Mouse (Mus musculus): ENCODE data around the gene Vwa5b2. TPM values are rescaled to one million over a fixed set of nuclear protein-coding genes. Genes with fewer than 3 reads are reported as not detected.

The Vwa5b2 gene
- polyA plus RNA-seq, 1 experiment, result 0.04 TPM

DNA sequence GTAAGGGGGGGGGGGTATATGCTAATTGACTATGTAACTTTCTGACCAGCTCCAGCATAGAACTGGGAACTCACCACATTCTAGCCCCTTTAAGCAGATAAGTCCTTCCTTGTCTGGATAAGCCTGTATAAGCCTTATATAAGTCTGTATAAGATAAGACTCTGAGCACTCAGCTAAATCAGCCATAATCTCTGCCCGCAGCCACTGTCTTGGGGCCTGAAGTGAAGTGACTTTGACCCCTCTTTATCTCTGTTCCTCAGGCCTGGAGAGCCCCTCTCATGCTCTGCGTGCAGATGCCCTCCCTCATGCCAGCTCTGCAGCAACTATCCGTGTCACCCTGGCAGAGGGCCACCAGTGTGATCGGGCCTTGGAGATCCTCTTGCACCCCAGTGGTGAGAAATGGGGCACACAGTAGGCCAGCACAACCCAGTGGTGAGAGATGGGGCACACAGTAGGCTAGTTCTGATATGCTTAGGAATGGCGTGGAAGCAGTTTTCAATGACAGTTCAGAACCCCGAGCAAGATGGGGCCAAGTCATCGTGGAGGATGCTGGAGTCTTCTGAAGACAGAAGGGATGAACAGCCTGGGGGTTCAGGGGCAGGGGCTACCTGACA lies 5.9 kb downstream of the Vwa5b2 start:
- TF ChIP-seq MYOG (IDR thresholded peaks at IDR 0.05; ENCODE audit: control insufficient read depth in 1 of 3, insufficient read depth in 1 of 3, insufficient read length in 2 of 3, low read depth in 2 of 3) (no peak), MAX (IDR thresholded peaks at IDR 0.05; ENCODE audit: low read depth) (no peak), REST (IDR thresholded peaks at IDR 0.05; ENCODE audit: insufficient read depth, insufficient read length) (no peak), POLR2AphosphoS2 (IDR thresholded peaks at IDR 0.05; ENCODE audit: insufficient read length, low read depth) (no peak), MYOD1 (IDR thresholded peaks at IDR 0.05; ENCODE audit: control insufficient read depth in 1 of 3, insufficient read length in 2 of 3, low read depth in 2 of 3) (no peak), E2F4 (IDR thresholded peaks at IDR 0.05; ENCODE audit: insufficient read depth) (no peak), TCF3 (IDR thresholded peaks at IDR 0.05; ENCODE audit: insufficient read length, low read depth) (no peak), USF1 (IDR thresholded peaks at IDR 0.05; ENCODE audit: low read depth) (no peak), TCF12 (IDR thresholded peaks at IDR 0.05; ENCODE audit: insufficient read depth, poor library complexity, severe bottlenecking) (no peak), POLR2A (IDR thresholded peaks at IDR 0.05; ENCODE audit: insufficient read length, low read depth) (no peak), SRF (IDR thresholded peaks at IDR 0.05; ENCODE audit: control insufficient read depth, insufficient read length, low read depth) (no peak), CEBPB (IDR thresholded peaks at IDR 0.05; ENCODE audit: insufficient read depth, poor library complexity, severe bottlenecking) (no peak)
- peaks cover 51% of the 10 kb centered on the region for H3K27me3 ChIP-seq (ENCODE audit: control insufficient read depth, insufficient read depth, insufficient read length)
- no peaks in the 10 kb centered on the region for H3K79me2 ChIP-seq (ENCODE audit: control insufficient read depth, insufficient read depth)
- H3ac ChIP-seq (ENCODE audit: control insufficient read depth, insufficient read length), result no peak overlapping the region
- no peaks in the 10 kb centered on the region for H3K36me3 ChIP-seq (ENCODE audit: control insufficient read depth, insufficient read depth)
- H3K4me2 ChIP-seq (ENCODE audit: low read depth), result no peak overlapping the region
- no peak overlapping the region for H3K4me3 ChIP-seq

DNA sequence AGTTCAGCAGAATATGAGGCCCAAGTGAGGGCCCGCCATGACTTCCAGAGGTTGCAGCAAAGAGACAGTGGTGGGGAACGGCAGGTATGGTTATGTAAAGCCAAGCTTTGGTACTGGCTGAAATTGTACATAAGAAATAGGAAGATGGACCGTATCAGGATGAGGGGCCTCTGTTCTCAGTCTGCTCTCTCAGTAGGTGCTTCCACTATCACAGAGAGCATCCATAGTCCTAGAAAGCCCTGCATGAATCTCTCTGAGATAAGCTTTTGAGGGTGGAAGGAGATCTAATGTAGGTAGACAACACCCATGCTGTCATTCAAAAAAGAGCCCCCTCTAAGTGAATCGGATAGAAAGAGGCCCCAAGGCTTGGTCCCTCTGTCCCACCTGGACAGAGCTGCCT lies 6.5 kb downstream of the Vwa5b2 start:
- Histone ChIP-seq H3K4me2 (ENCODE audit: low read depth) (no peak overlapping the region), H3K79me2 (ENCODE audit: control insufficient read depth, insufficient read depth) (no peaks in the 10 kb centered on the region), H3K27me3 (ENCODE audit: control insufficient read depth, insufficient read depth, insufficient read length) (peaks cover 45% of the 10 kb centered on the region), H3K4me3 (no peak overlapping the region), H3K36me3 (ENCODE audit: control insufficient read depth, insufficient read depth) (no peaks in the 10 kb centered on the region), H3ac (ENCODE audit: control insufficient read depth, insufficient read length) (no peak overlapping the region)
- no peak for TF ChIP-seq REST (IDR thresholded peaks at IDR 0.05; ENCODE audit: insufficient read depth, insufficient read length)
- TF ChIP-seq TCF12 (IDR thresholded peaks at IDR 0.05; ENCODE audit: insufficient read depth, poor library complexity, severe bottlenecking), result no peak
- no peak for TF ChIP-seq MYOG (IDR thresholded peaks at IDR 0.05; ENCODE audit: control insufficient read depth in 1 of 3, insufficient read depth in 1 of 3, insufficient read length in 2 of 3, low read depth in 2 of 3)
- TF ChIP-seq POLR2AphosphoS2 (IDR thresholded peaks at IDR 0.05; ENCODE audit: insufficient read length, low read depth), result no peak
- no peak for TF ChIP-seq TCF3 (IDR thresholded peaks at IDR 0.05; ENCODE audit: insufficient read length, low read depth)
- TF ChIP-seq MYOD1 (IDR thresholded peaks at IDR 0.05; ENCODE audit: control insufficient read depth in 1 of 3, insufficient read length in 2 of 3, low read depth in 2 of 3), result no peak
- TF ChIP-seq MAX (IDR thresholded peaks at IDR 0.05; ENCODE audit: low read depth), result no peak
- TF ChIP-seq SRF (IDR thresholded peaks at IDR 0.05; ENCODE audit: control insufficient read depth, insufficient read length, low read depth), result no peak
- no peak for TF ChIP-seq POLR2A (IDR thresholded peaks at IDR 0.05; ENCODE audit: insufficient read length, low read depth)
- TF ChIP-seq USF1 (IDR thresholded peaks at IDR 0.05; ENCODE audit: low read depth), result no peak
- TF ChIP-seq E2F4 (IDR thresholded peaks at IDR 0.05; ENCODE audit: insufficient read depth), result no peak
- TF ChIP-seq CEBPB (IDR thresholded peaks at IDR 0.05; ENCODE audit: insufficient read depth, poor library complexity, severe bottlenecking), result no peak

DNA sequence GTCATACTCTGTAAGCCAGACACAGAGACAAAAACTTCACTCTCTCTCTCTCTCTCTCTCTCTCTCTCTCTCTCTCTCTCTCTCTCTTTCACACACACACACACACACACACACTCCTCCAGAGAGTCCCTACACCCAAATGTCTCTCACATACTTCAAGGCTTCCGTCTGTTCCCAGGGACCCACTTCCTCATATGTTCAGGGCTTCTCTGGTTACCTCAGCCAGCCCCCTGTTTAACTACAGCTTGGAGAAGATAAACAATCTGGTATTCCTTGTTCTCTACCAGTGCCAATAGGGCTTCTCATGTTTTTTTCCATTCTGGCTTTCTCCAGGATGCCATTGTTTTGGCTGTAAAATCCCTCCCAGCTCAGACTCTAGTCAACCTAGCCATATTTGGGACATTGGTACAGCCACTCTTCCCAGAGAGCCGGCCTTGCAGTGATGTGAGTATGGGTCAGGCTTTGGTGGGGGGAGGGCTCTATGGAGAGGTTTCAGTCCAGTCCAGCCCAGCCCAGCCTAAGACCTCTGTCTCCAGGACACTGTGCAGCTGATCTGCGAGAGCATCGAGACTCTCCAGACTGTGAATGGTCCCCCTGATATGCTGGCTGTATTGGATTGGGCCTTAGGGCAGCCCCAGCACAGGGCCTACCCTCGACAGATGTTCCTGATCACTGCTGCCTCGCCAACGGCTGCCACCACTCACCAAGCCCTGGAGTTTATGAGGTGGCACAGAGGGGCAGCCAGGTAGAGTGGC lies 7.6 kb downstream of the Vwa5b2 start:
- Histone ChIP-seq H3K4me3 (no peak overlapping the region), H3K27me3 (ENCODE audit: control insufficient read depth, insufficient read depth, insufficient read length) (peaks cover 34% of the 10 kb centered on the region), H3K36me3 (ENCODE audit: control insufficient read depth, insufficient read depth) (no peaks in the 10 kb centered on the region), H3K4me2 (ENCODE audit: low read depth) (no peak overlapping the region), H3K79me2 (ENCODE audit: control insufficient read depth, insufficient read depth) (no peaks in the 10 kb centered on the region), H3ac (ENCODE audit: control insufficient read depth, insufficient read length) (no peak overlapping the region)
- TF ChIP-seq TCF3 (IDR thresholded peaks at IDR 0.05; ENCODE audit: insufficient read length, low read depth), result no peak
- no peak for TF ChIP-seq E2F4 (IDR thresholded peaks at IDR 0.05; ENCODE audit: insufficient read depth)
- no peak for TF ChIP-seq TCF12 (IDR thresholded peaks at IDR 0.05; ENCODE audit: insufficient read depth, poor library complexity, severe bottlenecking)
- no peak for TF ChIP-seq CEBPB (IDR thresholded peaks at IDR 0.05; ENCODE audit: insufficient read depth, poor library complexity, severe bottlenecking)
- no peak for TF ChIP-seq MYOG (IDR thresholded peaks at IDR 0.05; ENCODE audit: control insufficient read depth in 1 of 3, insufficient read depth in 1 of 3, insufficient read length in 2 of 3, low read depth in 2 of 3)
- no peak for TF ChIP-seq MYOD1 (IDR thresholded peaks at IDR 0.05; ENCODE audit: control insufficient read depth in 1 of 3, insufficient read length in 2 of 3, low read depth in 2 of 3)
- TF ChIP-seq REST (IDR thresholded peaks at IDR 0.05; ENCODE audit: insufficient read depth, insufficient read length), result no peak
- TF ChIP-seq POLR2AphosphoS2 (IDR thresholded peaks at IDR 0.05; ENCODE audit: insufficient read length, low read depth), result no peak

DNA sequence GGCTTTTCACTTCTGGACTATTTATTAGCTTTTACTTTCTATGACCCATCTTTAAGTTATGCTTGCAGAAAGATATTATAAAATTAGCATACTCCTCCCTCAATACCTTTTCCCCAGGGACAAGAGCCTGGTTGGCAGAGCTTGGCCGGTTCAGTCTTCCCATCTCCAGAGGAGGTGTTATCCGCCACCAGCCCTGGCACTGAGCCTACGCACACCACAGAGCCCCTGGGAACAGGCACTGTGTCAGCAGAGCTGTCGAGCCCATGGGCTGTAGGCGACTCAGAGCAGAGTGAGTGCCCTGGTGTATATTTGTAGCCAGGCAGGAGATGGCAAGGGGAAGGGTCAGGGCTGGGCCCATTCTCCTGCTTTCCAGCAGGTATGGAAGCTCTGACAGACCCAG lies 11.2 kb downstream of the Vwa5b2 start:
- Histone ChIP-seq H3K36me3 (ENCODE audit: control insufficient read depth, insufficient read depth) (no peaks in the 10 kb centered on the region), H3K27me3 (ENCODE audit: control insufficient read depth, insufficient read depth, insufficient read length) (peaks cover 20% of the 10 kb centered on the region), H3K79me2 (ENCODE audit: control insufficient read depth, insufficient read depth) (no peaks in the 10 kb centered on the region), H3ac (ENCODE audit: control insufficient read depth, insufficient read length) (no peak overlapping the region), H3K4me2 (ENCODE audit: low read depth) (no peak overlapping the region), H3K4me3 (no peak overlapping the region)
- TF ChIP-seq SRF (IDR thresholded peaks at IDR 0.05; ENCODE audit: control insufficient read depth, insufficient read length, low read depth) (no peak), POLR2A (IDR thresholded peaks at IDR 0.05; ENCODE audit: insufficient read length, low read depth) (no peak), TCF3 (IDR thresholded peaks at IDR 0.05; ENCODE audit: insufficient read length, low read depth) (no peak), MAX (IDR thresholded peaks at IDR 0.05; ENCODE audit: low read depth) (no peak), MYOD1 (IDR thresholded peaks at IDR 0.05; ENCODE audit: control insufficient read depth in 1 of 3, insufficient read length in 2 of 3, low read depth in 2 of 3) (no peak)
